Mouse (Mus musculus) kidney, adult 8-10 months (tissue): ENCODE data around the gene Tbce.
A peak's percentile ranks its signal among the peaks of the same experiment; 100 is the strongest.
"Not testable (repeated sequence)": the region's sequence is repeated elsewhere in the genome, so short reads cannot be mapped to it uniquely, and the experiment has no call there.

ENCODE experiments used
- DNase-seq, 2 experiments: peaks; one replicate each; pipeline ENCODE4 v3.0.0; 2022

The Tbce gene

GRCm38 (mm10) chr13:14039292-14039965, at the start of gene Tbce:
TSS of gene Tbce (minus strand) at chr13:14039638.
- peak; percentile 88 to 90 for DNase-seq

- no peak for DNase-seq
Observed at GRCm38 (mm10) chr13:14088669-14089068, 49.2 kb upstream of the Tbce start.

GRCm38 (mm10) chr13:14075326-14075725, 35.9 kb upstream of the Tbce start:
- DNase-seq, result no peak

- no peak for DNase-seq
Observed at GRCm38 (mm10) chr13:14074371-14074770, 34.9 kb upstream of the Tbce start.

GRCm38 (mm10) chr13:14069291-14069690, 29.9 kb upstream of the Tbce start:
- no peak for DNase-seq

- DNase-seq, result no peak
Observed at GRCm38 (mm10) chr13:14068035-14068434, 28.6 kb upstream of the Tbce start.

GRCm38 (mm10) chr13:14065701-14066100, 26.3 kb upstream of the Tbce start:
- no peak for DNase-seq

GRCm38 (mm10) chr13:14065028-14065380, 25.6 kb upstream of the Tbce start:
- no peak for DNase-seq

- DNase-seq, result peak; percentile 34 to 45
Observed at GRCm38 (mm10) chr13:14064341-14065027, 25.0 kb upstream of the Tbce start.

- no peak for DNase-seq
Observed at GRCm38 (mm10) chr13:14063942-14064271, 24.5 kb upstream of the Tbce start.

GRCm38 (mm10) chr13:14063013-14063941, 23.8 kb upstream of the Tbce start, which contains the start of the genes Arid4b and Ggps1:
TSS of gene Arid4b (plus strand) at chr13:14063232.
TSS of gene Ggps1 (minus strand) at chr13:14063488.
- peak; percentile 97 to 99 for DNase-seq

- no peak for DNase-seq
Observed at GRCm38 (mm10) chr13:14062209-14063012, 23.0 kb upstream of the Tbce start.

- no peak for DNase-seq
Observed at GRCm38 (mm10) chr13:14059582-14059981, 20.1 kb upstream of the Tbce start.

GRCm38 (mm10) chr13:14056801-14057200, 17.4 kb upstream of the Tbce start:
- DNase-seq, result no peak

- DNase-seq, result no peak
Observed at GRCm38 (mm10) chr13:14049878-14050277, 10.4 kb upstream of the Tbce start.

GRCm38 (mm10) chr13:14044521-14044920, 5.1 kb upstream of the Tbce start:
- DNase-seq, result no peak

GRCm38 (mm10) chr13:14043851-14044250, 4.4 kb upstream of the Tbce start:
- DNase-seq, result no peak

GRCm38 (mm10) chr13:14040186-14040585, 748 bp upstream of the Tbce start:
- DNase-seq, result no peak

- no peak for DNase-seq
Observed at GRCm38 (mm10) chr13:14038911-14039291, 537 bp downstream of the Tbce start.

- DNase-seq, result no peak
Observed at GRCm38 (mm10) chr13:14035875-14036630, 3.4 kb downstream of the Tbce start.

GRCm38 (mm10) chr13:14035352-14035751, 4.1 kb downstream of the Tbce start:
- DNase-seq, result not testable (repeated sequence)

- no peak for DNase-seq
Observed at GRCm38 (mm10) chr13:14034073-14034348, 5.4 kb downstream of the Tbce start.
